9 mouse cellular contexts compared by ENCODE assay signal in the genomic region with DNA sequence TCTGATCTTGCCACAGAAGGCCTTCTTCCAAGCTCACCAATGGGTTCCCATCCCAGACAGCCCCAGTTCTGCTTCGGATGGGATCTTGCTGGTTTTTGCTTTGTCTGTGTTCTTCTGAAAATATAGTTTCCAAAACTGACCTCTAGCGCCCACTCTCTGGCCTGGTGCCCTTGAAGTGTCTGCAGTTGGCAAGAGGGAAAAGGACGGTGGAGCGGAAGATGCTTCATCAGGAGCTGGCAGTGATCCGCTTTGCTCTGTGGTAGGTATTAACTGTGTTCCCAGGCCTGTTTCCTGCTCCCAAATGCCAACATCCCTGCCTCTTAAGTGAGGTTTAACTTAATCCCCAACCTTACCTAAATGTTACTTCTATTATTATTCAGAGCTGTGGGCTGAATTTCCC. TPM values are rescaled to one million over a fixed set of nuclear protein-coding genes. Genes with fewer than 3 reads are reported as not detected.
DNase-seq lines count a peak whose midpoint lies in the region; ATAC-seq and TF ChIP-seq lines count a peak whose summit lies in the region.
"Had no signal": no experiment of that assay in that cellular context is flagged by ENCODE, and none has a peak within 500 bp of the region (broad histone marks: within the 10 kb centered on the region; RNA-seq: fewer than 3 reads in every experiment).

No protein-coding gene starts in this region.

- no peak for DNase-seq in heart, adult 2 months
- peak; percentile 61 for DNase-seq in adrenal gland, postnatal 10 days
- DNase-seq in cerebellum, adult 9-10 months, result peak; percentile 86
- DNase-seq in right cerebral cortex, postnatal 14 days, result no peak
- DNase-seq in thymus, postnatal 25 days, result no peak
- DNase-seq in spleen, postnatal 14 days (ENCODE audit: low spot score in 2 of 2), result no peak

- TF ChIP-seq POLR2A in heart, adult 2 months (IDR thresholded peaks at IDR 0.05; ENCODE audit: insufficient read depth, low read depth, low read length), result no peak

- peak overlapping the region; percentile 37; the same call in 1 of the 2 replicates for H3K27ac ChIP-seq in heart, embryonic 16.5 days (ENCODE audit: low read length)
- H3K27ac ChIP-seq in heart, adult 2 months, result no peak overlapping the region; the same call in 1 of the 2 replicates
- H3K27ac ChIP-seq in hindbrain, embryonic 15.5 days (replicated peaks), result no peak overlapping the region

- TF ChIP-seq CTCF in heart, adult 2 months (IDR thresholded peaks at IDR 0.05), result no peak

- H3K4me3 ChIP-seq in heart, embryonic 16.5 days (ENCODE audit: low read length), result no peak overlapping the region
- H3K4me3 ChIP-seq in heart, adult 2 months, result no peak overlapping the region
- no peak overlapping the region for H3K4me3 ChIP-seq in hindbrain, embryonic 15.5 days

- no peak overlapping the region for H3K9ac ChIP-seq in heart, embryonic 16.5 days (ENCODE audit: low read length)
- H3K9ac ChIP-seq in heart, adult 2 months (ENCODE audit: low read depth, low read length), result no peak overlapping the region
- 0 out of 2 replicates have a peak overlapping the region, but pooled peaks have one; percentile 9 for H3K9ac ChIP-seq in hindbrain, embryonic 15.5 days

- no peak for TF ChIP-seq EP300 in heart, adult 2 months (IDR thresholded peaks at IDR 0.05; ENCODE audit: insufficient read depth, low read depth, low read length)

- WGBS in heart, embryonic 16.5 days, result 78% methylated on average over 5 of the region's 5 CpGs
- WGBS in heart, adult 2 months, result 79% methylated on average over 5 of the region's 5 CpGs
- 68% methylated on average over 5 of the region's 5 CpGs for WGBS in hindbrain, embryonic 15.5 days

- no peak overlapping the region for H3K4me2 ChIP-seq in heart, embryonic 16.5 days (ENCODE audit: low read depth, low read length)
- H3K4me2 ChIP-seq in hindbrain, embryonic 15.5 days, result no peak overlapping the region

- H3K79me2 ChIP-seq in heart, adult 2 months (replicated peaks; ENCODE audit: control insufficient read depth, insufficient read depth, low read length), result no peaks in the 10 kb centered on the region; the same call in none of the 2 replicates

- intact Hi-C loops in heart, adult 2 months (cut with DNase I), result no loop called here

- no peaks in the 10 kb centered on the region for H3K27me3 ChIP-seq in heart, embryonic 16.5 days (ENCODE audit: control insufficient read depth, insufficient read depth, low read length)
- no peaks in the 10 kb centered on the region for H3K27me3 ChIP-seq in heart, adult 2 months (ENCODE audit: control insufficient read depth, insufficient read depth, low read length)
- no peaks in the 10 kb centered on the region for H3K27me3 ChIP-seq in hindbrain, embryonic 15.5 days
- H3K27me3 ChIP-seq: CH12.LX had no signal

- no peaks in the 10 kb centered on the region for H3K36me3 ChIP-seq in heart, embryonic 16.5 days (ENCODE audit: control insufficient read depth, insufficient read depth)
- H3K36me3 ChIP-seq in heart, adult 2 months (ENCODE audit: control insufficient read depth, insufficient read depth, low read length), result no peaks in the 10 kb centered on the region
- H3K36me3 ChIP-seq in hindbrain, embryonic 15.5 days, result no peaks in the 10 kb centered on the region

- peaks cover 64% of the 10 kb centered on the region for H3K4me1 ChIP-seq in heart, embryonic 16.5 days (ENCODE audit: control insufficient read depth, insufficient read depth, low read length)
- H3K4me1 ChIP-seq in heart, adult 2 months (ENCODE audit: control insufficient read depth, insufficient read depth, low read length), result peaks cover 10% of the 10 kb centered on the region
- peaks cover 68% of the 10 kb centered on the region for H3K4me1 ChIP-seq in hindbrain, embryonic 15.5 days (replicated peaks)

- ATAC-seq in heart, embryonic 16.5 days (replicated peaks; ENCODE audit: extremely low read depth, insufficient read depth, low FRiP score), result no peak
- no peak for ATAC-seq in hindbrain, embryonic 15.5 days (ENCODE audit: low FRiP score, low read depth)

- no peaks in the 10 kb centered on the region for H3K9me3 ChIP-seq in heart, embryonic 16.5 days (replicated peaks; ENCODE audit: control insufficient read depth, low read length)
- H3K9me3 ChIP-seq in hindbrain, embryonic 15.5 days, result no peaks in the 10 kb centered on the region

RNA-seq across cellular contexts. Expression of a gene that starts 43.3 kb away (rescaled TPM):
- 51.2 and 52.9 TPM in 2 replicates for polyA plus RNA-seq in heart, embryonic 16.5 days (2015; fragmentation: Nextera tagmentation; extraction: Ambion mirVana)
- total RNA-seq in heart, adult 2 months (2021), result 10 to 100 TPM; 37.3 to 39.0 TPM
- polyA plus RNA-seq in heart, adult 2 months (2012; rRNA removed), result 26.1 and 26.6 TPM in 2 replicates
- total RNA-seq in adrenal gland, postnatal 10 days (2021), result 10 to 100 TPM; 50.8 to 69.0 TPM
- 143 and 151 TPM in 2 replicates for polyA plus RNA-seq in hindbrain, embryonic 15.5 days (2015; fragmentation: Nextera tagmentation; extraction: Ambion mirVana)

Comparison
In these comparisons a context has a peak if more than half of its experiments do, and no peak if none do; other contexts are left out.
1. DNase-seq: peak in adrenal gland, postnatal 10 days (single experiment) and cerebellum, adult 9-10 months (single experiment); none in heart, adult 2 months (0 of 2), right cerebral cortex, postnatal 14 days (single experiment), thymus, postnatal 25 days (single experiment) and spleen, postnatal 14 days (0 of 2).